Mouse (Mus musculus) c-Kit-positive CD71-negative TER-119-negative erythroid progenitor cells, embryonic 14.5 days (primary cell): ENCODE measurements at regions not wholly inside any gene's neighbourhood (a gene's known extent, or its start where the extent isn't known, plus 50 kb on each side); places are given as distances from the start of the nearest gene placed in this dataset.

Source experiments
- DNase-seq: peaks from one replicate; pipeline ENCODE4 v3.0.0-alpha.2; 2013; ENCODE audit warnings: low read depth

GRCm38 (mm10) chr2:139370070-139370469 lies 123.6 kb upstream of the Sptlc3 start:
- DNase-seq = no peak

- no peak for DNase-seq
Measured at GRCm38 (mm10) chr2:139380285-139380684, 113.4 kb upstream of the Sptlc3 start.

- peak; percentile 34 for DNase-seq
Measured at GRCm38 (mm10) chr2:139381628-139382027, 112.1 kb upstream of the Sptlc3 start.

GRCm38 (mm10) chr2:139413559-139413958 lies 80.2 kb upstream of the Sptlc3 start:
- DNase-seq = no peak

- DNase-seq = no peak
Measured at GRCm38 (mm10) chr2:139417506-139417905, 76.2 kb upstream of the Sptlc3 start.

GRCm38 (mm10) chr2:139422678-139423077 lies 71.0 kb upstream of the Sptlc3 start:
- no peak for DNase-seq

GRCm38 (mm10) chr2:139423413-139423812 lies 70.3 kb upstream of the Sptlc3 start:
- no peak for DNase-seq
